Mouse (Mus musculus) lung, postnatal 0 days (tissue): ENCODE data around the gene Ldb3.

Experiments
- CTCF ChIP-seq: IDR thresholded peaks from 2 replicates; pipeline ENCODE4 v1.5.1; 2016; ENCODE audit warnings: antibody characterized with exemption, mild to moderate bottlenecking
- EP300 ChIP-seq: IDR thresholded peaks from 2 replicates; pipeline ENCODE4 v1.6.1; 2016; ENCODE audit warnings: antibody characterized with exemption, mild to moderate bottlenecking, control low read depth

DNA sequence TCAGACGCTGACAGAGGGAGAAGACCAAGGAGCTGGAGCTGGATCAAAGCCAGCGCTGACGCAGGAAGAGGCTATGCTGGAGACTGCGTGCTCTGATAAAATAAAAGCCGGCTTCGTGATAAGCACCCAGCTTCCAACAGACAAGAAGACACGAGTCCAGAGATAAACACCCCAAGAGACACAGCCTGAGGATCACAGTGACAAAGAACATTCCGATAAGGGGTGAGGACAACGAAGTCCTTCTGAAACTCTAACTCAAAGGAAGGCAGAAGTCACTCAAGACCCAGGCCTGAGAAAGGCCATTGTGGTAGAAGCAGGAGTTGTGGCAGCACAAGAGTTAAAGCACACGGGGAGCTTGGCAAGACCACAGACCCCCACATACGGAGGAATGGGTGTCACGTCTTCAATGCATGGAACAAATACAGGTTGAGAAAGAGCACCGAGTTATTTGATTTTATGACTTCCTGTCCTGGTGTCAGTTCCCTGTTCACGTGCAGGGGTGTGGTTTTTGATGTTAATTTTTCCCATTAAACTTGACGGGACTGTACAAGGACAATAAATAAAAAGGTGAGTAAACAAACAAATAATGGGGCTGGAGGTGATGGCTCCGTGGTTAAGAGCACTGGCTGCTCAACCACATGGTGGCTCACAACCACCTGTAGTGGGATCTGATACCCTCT is 35.2 kb upstream of the Ldb3 start:
- TF ChIP-seq CTCF = no peak
- no peak for TF ChIP-seq EP300
